Mouse (Mus musculus): ENCODE measurements at regions not wholly inside any gene's neighbourhood (a gene's known extent, or its start where the extent isn't known, plus 50 kb on each side); places are given as distances from the start of the nearest gene placed in this dataset.

- no peak for DNase-seq (ENCODE audit: low read depth, low spot score)
Observed at GRCm38 (mm10) chr4:142570712-142571111, 331.5 kb upstream of the Kazn start.

DNA sequence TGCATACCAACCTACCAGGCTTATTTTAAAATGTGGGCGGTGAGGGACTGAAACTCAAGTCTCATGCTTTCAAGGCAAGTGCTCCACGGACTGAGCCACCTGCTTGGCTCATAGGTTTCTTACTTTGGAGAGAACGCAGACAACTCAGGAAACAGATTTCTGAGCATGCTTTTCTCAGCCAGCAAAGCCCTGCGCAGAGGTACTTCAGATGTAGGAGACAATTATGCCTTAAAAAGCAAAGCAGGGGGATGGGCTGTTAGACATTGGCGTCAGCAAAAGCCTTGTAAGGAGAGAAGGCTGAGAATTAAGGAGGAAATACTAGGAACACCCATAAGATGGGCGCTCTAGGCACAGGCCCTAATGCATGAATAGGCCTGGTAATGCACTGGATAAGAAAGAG is 329.4 kb upstream of the Kazn start:
- DNase-seq (ENCODE audit: low read depth, low spot score): peak; percentile 76

DNA sequence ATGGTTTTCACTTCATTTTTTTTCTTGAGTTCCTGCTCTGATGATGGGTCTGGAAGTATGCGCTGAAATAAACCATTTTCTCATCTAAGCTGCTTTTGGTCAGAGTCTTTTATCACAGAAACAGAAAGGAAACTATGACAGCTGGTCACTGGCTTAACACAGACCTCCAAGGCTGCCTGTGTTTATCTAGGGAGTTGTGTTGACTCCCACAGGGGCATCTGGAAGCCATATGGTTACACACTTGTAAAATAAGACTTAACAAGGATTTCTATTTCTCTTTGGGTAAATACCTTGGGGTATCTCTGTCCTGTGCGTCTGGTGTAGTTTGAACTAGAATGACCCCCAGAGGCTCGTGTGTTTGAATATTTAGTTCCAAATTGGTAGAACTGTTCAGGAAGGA is 315.5 kb upstream of the Kazn start:
- peak; percentile 66 for DNase-seq (ENCODE audit: low read depth, low spot score)

- DNase-seq (ENCODE audit: low read depth, low spot score): no peak
Observed at GRCm38 (mm10) chr4:142545871-142546270, 306.7 kb upstream of the Kazn start.

DNA sequence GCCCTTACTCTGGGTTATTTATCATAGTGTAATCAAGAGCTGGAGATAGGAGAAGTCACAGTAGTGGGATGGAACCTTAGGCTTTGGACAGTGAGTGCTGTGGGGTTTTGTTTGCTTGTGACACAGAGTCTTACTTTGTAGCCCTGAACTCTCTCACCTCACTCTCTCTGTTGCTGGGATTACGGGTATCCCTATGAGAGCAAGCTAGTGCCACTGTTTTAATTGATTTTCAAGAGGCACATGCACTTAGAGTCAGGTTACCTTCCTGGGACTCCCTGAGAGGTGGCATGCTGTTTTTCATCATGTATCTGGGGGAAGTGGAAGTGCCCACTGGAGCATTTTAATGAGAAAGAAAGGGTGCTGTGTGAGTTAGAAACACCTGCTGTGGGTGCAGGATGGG is 306.0 kb upstream of the Kazn start:
- DNase-seq (ENCODE audit: low read depth, low spot score): no peak

DNA sequence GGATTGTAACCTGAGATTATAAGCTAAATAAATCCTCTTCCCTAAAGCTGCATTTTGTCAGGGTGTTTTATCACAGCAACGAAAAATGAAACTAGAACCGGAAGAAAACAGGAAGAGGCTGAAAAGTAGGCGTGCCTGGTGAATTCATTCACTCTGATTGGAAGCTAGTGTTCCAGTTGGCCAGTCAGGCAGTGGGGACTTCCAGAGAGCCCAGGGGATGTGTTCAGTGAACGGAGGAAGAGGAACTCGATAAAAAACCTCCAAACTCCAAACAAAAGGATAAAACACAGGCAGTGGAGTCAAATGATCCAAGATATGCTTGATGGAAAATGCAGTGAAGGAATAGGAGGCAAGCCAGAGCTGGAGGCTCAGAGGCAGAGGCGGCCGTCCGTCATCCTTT is 305.5 kb upstream of the Kazn start:
- DNase-seq (ENCODE audit: low read depth, low spot score): no peak

DNA sequence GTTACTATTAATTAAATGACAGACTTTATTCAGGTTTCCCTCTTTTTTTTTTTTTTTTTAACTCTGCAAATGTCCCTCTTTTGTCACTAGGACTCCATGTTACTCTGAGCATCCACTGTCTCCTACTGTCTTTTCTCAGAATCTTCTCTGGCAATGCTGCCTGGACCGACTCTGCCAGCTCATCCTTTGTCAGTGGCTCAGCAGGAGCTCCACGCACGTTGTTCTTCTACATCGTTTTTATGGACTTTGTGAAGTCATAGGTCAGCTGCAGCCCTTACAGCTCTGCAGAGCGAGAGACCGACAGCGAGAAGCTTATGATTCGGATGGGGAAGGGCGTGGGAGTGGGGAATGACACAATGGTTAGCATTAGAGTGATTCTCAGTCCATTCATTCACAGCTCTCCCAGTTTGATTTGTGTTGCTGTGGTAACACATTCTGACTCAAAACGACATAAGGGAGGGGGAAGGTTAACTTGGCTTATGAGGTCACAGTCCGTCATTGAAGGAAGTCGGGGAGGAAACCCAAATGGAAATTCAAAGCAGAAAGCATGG is 300.1 kb upstream of the Kazn start:
- DNase-seq (ENCODE audit: low read depth, low spot score): peak; percentile 30

DNA sequence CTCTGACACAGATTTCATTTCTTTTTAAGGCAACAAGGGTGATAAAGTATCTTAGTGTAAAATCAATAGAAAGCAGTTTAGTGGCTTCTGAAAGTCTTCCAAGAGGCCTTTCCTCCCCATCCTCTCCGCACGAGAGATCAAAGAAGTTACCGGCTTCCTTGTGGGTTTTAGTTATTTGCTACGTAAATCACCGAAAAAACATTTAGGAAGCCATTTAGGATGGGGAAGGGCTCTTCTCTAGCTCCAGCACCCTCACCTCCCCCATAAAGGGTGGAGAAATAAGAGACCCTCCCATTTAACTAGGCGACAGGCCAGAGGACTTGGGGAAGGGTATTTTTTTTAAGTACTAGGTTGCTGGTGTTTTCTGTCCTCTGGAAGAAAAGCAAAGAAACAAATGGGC is 287.9 kb upstream of the Kazn start:
- DNase-seq (ENCODE audit: low read depth, low spot score): no peak

DNA sequence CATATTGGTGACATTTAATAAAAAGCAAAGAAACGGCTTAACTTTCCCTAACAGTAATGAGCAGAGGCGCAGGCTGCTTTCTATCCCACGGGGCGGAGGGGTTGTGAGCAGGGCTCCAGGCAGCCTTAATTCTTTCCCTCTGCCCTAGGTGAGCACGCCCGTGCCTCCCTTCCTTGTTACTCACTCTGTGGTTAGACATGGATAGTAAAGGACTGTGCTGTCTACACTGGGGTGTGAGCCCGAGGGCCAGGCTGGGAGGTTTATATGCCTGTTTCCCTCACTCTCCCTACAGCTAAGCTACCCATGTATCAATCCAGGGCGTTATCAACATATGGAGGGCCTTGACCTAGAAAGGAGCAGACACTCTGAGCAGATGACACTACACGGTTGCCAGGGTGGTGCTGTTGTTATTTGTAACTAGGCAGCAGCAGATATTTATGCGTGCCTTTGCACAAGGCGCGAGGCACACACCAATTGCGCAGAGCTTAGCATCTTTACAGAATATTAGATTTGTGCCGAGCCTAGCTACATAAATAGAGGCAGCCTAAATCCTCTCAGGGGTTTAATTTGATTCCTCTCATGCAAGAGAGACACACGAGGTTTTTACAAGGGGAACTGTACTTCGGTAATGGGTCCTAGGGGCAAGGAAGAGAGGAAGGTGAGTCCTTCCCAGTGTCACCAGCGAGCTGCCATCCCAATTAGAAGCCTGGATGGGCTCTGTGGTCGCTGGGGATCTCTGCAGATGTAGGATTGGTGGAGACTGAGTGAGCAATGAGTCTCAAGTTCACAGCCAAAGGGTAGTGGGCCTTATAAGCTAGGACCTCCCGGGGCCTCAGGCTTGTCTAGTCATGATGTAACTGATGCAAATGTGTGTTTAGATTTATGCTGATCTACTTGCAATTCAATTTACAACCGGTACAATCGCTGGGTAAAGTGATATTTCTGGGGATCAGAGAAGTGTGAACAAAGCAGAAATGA is 278.6 kb upstream of the Kazn start:
- peak; percentile 39 for DNase-seq (ENCODE audit: low read depth, low spot score)

- no peak for DNase-seq (ENCODE audit: low read depth, low spot score)
Observed at GRCm38 (mm10) chr4:142514751-142515150, 275.6 kb upstream of the Kazn start.

GRCm38 (mm10) chr4:142509386-142509785 is 270.2 kb upstream of the Kazn start:
- no peak for DNase-seq (ENCODE audit: low read depth, low spot score)

DNA sequence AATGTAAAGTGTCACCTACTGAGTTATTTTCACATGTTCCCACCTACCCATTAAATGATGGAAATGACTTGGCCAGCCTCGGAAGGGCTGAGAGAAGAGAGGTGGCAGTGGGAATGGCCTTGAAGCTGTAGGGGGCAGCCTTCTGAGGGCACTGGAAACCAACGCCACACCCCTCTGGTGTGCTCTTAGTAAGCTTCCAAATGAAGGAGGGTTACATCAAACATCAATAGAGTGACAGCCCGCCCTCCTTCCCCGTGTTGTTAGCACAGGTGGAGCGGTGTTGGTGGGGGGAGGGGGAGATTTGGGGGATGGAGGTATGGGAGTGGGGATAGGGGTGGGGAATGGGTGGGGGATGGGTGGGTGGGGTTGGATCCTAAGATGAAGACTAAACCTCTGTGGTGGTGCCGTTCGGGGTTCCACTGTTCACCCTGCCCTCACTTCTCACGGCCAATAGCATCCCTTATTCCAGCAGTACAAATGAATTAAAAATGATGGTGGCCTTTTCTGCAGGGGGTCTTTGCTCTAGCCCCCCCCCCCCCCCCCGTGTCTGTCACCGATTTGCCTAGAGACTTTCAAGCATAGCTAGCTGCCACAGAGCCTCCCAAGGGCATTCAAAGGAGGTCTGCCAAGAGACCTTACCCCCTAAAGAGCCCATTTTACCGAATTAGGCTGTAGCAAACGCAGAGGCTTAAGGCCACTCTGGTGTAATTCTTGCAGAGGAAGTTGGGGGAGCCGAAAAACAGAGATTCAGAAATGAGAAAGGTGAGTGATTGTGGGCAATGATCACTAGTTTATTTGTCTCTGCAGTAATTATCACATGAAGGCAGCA is 267.4 kb upstream of the Kazn start:
- no peak for DNase-seq (ENCODE audit: low read depth, low spot score)

GRCm38 (mm10) chr4:142503761-142504160 is 264.6 kb upstream of the Kazn start:
- no peak for DNase-seq (ENCODE audit: low read depth, low spot score)

- no peak for DNase-seq (ENCODE audit: low read depth, low spot score)
Observed at GRCm38 (mm10) chr4:142501177-142501576, 262.0 kb upstream of the Kazn start.

DNA sequence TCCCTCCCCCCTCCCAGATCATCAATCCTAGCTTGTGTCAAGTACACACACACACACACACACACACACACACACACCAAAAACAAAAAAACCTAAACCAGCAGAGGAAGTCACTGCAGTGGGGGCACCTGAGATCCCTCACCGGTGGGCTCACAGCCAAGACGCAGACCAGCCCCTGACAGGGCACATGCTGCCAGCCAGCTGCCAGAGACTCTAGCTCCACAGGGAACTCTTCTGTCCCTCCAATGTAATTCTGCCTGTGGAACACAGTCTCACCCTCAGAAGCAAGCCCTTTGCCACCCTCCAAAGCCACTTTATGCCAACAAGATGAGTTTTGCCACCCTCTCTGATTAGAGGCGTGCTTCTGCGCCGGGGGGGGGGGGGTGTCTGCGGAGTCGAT is 261.3 kb upstream of the Kazn start:
- DNase-seq (ENCODE audit: low read depth, low spot score): no peak

GRCm38 (mm10) chr4:142496605-142497004 is 257.4 kb upstream of the Kazn start:
- no peak for DNase-seq (ENCODE audit: low read depth, low spot score)

DNA sequence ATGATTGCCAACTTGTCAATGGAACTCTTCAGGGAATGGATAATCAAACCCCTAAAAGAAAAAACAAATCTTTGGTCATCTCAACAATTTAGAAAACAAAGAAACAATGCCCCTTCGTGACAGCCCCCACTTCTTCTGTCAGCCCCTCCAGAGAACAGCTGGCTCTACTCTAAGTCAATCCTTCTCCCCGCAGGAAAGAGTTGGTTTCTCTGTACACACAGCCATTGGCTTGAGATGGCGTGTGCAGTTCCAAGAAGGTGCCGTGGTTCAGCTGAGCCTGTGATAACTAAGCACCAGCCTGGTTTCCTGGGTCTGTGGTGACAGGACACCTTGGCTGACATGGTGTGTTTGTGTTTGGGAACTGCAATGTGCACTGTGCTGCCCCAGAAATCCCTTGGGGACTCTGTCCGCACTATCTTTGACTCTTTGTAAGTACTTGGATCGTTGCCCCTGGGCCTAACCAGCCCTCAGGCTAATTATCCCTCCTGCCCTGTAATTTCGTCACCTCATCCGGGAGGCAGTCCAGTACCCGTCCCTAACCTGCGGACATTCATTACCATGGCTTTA is 253.8 kb upstream of the Kazn start:
- DNase-seq (ENCODE audit: low read depth, low spot score): no peak

DNA sequence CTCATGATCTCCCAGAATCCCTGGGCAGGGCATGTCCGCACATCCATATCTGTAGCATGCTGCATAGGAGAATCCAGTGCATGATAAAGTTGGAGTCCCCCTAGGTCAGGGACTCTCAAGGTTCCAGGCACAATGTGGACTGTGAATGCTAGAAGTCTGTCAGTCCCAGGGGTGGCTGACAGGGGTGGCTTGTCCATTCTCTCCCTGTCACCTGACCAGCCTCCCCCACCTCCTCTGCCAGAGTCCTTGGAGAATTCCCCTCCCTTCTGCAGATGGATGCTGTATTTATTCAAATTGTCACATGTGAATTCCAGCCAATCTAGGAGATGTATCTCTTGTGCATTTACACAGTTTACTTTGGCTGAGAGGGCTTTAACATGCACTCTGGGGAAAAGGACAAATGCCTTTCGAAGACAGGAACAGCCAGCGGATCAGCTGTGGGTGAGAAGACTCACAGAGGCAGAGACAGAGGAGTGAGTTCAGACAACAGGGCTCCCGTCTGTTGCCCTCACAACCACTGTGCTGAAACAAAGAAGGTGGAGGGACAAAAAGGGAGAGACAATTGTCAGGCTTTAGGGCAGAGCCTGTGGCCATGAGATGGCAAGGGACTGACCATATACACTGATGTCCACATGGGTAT is 246.7 kb upstream of the Kazn start:
- DNase-seq (ENCODE audit: low read depth, low spot score): no peak

DNA sequence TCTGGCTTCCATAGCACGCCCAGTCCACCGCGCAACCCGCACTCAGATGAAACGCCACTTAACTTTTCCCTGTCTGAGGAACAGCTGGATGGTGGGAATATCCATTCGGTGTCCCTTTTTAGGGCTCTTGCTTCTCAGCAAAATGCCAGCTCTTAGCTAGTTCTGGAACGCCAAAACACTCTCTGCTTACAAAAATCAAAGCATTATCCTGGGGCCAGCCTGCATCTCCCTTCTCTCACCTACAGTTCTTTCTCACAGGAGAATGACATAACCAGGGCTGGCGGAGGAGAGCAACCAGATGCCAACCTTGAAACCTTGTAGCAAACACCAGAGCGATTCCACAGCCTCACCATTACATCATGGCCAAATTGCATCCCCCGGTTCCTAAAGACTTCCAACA is 236.4 kb upstream of the Kazn start:
- peak; percentile 65 for DNase-seq (ENCODE audit: low read depth, low spot score)

DNA sequence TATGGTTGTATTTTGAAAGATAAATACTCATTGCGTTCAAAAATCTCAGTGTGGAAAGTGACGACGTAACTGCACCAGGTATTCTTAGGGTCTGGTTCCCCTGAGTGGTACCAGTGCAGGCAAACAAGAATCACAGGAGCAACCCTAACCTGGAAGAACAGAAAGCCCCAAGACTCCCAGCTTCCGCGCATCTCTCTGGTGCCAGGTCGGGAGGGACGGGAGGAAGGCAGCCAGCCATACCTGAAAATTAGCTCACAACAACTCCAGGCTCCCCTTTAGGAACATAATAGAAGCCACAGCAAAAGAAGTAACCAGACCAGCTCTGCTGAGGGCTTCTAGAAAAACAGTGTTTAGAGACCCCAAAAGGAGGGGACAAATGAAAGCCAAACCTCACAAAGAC is 235.4 kb upstream of the Kazn start:
- DNase-seq (ENCODE audit: low read depth, low spot score): peak; percentile 34

- DNase-seq (ENCODE audit: low read depth, low spot score): peak; percentile 87
Observed at GRCm38 (mm10) chr4:142474018-142474417, 234.8 kb upstream of the Kazn start.

DNA sequence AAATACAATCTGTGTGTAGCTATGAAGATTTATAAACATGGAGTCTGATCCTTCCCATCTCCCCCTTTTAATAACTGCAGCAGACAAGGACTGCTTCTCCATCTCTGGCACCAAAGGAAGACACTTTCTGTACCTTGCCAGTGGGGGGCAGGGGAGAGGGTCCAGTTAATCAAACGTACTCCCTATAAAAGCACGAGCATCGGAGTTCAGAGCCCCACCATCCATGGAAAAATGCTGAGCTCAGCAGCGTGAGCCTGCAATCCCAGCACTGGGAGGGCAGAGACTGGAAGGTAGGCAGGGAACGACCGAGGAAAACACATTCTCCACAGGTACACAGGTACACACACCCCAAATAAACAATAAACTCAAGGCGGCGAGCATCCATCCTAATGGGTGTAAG is 234.1 kb upstream of the Kazn start:
- no peak for DNase-seq (ENCODE audit: low read depth, low spot score)
